Mouse (Mus musculus): Measurements from ENCODE around the gene Uggt1. TPM values are rescaled to one million over a fixed set of nuclear protein-coding genes. Genes with fewer than 3 reads are reported as not detected.

The Uggt1 gene
- polyA plus RNA-seq, 1 experiment from 2014 or later = 59.8 TPM

DNA sequence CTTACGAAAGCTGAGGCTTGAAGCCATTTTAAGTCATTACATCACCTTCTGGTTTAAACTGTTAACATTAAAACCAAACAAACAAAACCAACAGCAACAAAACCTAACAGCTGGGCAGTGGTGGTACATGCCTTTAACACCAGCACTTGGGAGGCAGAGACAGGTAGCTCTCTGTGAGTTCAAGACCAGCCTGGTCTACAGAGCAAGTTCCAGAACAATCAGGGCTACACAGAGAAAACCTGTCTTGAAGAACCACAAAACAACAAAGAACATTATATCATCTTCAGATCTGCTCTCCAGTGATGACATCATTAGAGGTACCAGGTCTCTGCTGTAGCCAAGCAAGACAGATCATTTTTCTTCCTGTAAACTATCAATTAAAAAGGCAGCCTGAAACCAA, 15.9 kb upstream of the Uggt1 start:
- Histone ChIP-seq H3K27me3 (ENCODE audit: control insufficient read depth, insufficient read depth, low read length) (no peaks in the 10 kb centered on the region), H3K4me3 (replicated peaks; ENCODE audit: low read length) (no peak overlapping the region), H3K9ac (no peak overlapping the region), H3K9me3 (ENCODE audit: control insufficient read depth, low read length) (peaks cover 6% of the 10 kb centered on the region; the same call in 1 of the 2 replicates), H3K36me3 (replicated peaks; ENCODE audit: control insufficient read depth, insufficient read depth) (no peaks in the 10 kb centered on the region), H3K4me1 (replicated peaks; ENCODE audit: control insufficient read depth, insufficient read depth, low read length) (no peaks in the 10 kb centered on the region), H3K27ac (no peak overlapping the region), H3K4me2 (replicated peaks) (no peak overlapping the region)
- ATAC-seq (ENCODE audit: low FRiP score) = no peak
- WGBS = 90% methylated on average over 1 of the region's 1 CpGs
- DNase-seq (ENCODE audit: low spot score) = no peak

DNA sequence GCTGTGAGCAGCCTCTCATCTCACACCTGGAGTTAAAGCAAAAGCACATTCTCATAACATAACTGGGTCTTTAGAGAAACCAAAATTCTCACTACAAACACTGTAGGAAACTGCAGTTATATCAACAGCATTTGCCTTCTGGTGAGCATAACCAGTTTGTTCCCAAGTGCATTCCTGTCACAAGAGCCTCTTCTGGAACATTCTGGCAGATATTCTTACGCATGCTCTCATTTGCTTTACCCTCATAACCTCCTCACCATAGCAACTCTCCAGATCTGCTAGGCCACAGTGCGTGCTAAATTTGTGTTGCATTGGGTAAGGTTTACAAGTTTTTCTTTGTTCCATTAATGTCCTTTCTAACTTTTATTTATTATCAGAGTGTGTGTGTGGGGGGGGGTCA, 14.8 kb upstream of the Uggt1 start:
- Histone ChIP-seq H3K9ac (no peak overlapping the region), H3K36me3 (replicated peaks; ENCODE audit: control insufficient read depth, insufficient read depth) (no peaks in the 10 kb centered on the region), H3K4me3 (replicated peaks; ENCODE audit: low read length) (no peak overlapping the region), H3K27me3 (ENCODE audit: control insufficient read depth, insufficient read depth, low read length) (no peaks in the 10 kb centered on the region), H3K4me1 (replicated peaks; ENCODE audit: control insufficient read depth, insufficient read depth, low read length) (no peaks in the 10 kb centered on the region; the same call in 1 of the 2 replicates), H3K27ac (no peak overlapping the region), H3K4me2 (replicated peaks) (no peak overlapping the region), H3K9me3 (ENCODE audit: control insufficient read depth, low read length) (peaks cover 6% of the 10 kb centered on the region; the same call in 1 of the 2 replicates)
- DNase-seq (ENCODE audit: low spot score) (no peak), ATAC-seq (ENCODE audit: low FRiP score) (no peak)
- 92% methylated on average over 2 of the region's 2 CpGs for WGBS

DNA sequence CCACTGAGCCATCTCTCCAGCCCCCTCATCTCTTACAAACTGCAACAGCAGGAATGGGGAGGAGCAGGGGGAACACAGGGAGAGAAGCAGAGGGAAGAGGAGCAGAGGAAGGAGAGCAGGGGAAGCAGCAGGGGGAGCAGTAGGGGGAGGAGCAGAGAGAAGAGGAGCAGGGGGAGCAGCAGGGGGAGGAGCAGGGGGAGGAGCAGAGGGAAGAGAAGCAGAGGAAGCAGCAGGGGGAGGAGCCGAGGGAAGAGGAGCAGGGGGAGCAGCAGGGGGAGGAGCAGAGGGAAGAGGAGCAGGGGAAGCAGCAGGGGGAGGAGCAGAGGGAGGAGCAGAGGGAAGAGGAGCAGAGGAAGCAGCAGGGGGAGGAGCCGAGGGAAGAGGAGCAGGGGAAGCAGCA, 14.1 kb upstream of the Uggt1 start:
- H3K9me3 ChIP-seq (ENCODE audit: control insufficient read depth, low read length) = peaks cover 6% of the 10 kb centered on the region; the same call in 1 of the 2 replicates
- no peak overlapping the region for H3K9ac ChIP-seq
- no peak overlapping the region for H3K4me3 ChIP-seq (replicated peaks; ENCODE audit: low read length)
- 71% methylated on average over 2 of the region's 2 CpGs for WGBS
- no peaks in the 10 kb centered on the region for H3K27me3 ChIP-seq (ENCODE audit: control insufficient read depth, insufficient read depth, low read length)
- DNase-seq (ENCODE audit: low spot score) = no peak
- no peak for ATAC-seq (ENCODE audit: low FRiP score)
- H3K27ac ChIP-seq = no peak overlapping the region
- no peak overlapping the region for H3K4me2 ChIP-seq (replicated peaks)
- no peaks in the 10 kb centered on the region for H3K36me3 ChIP-seq (replicated peaks; ENCODE audit: control insufficient read depth, insufficient read depth)
- no peaks in the 10 kb centered on the region; the same call in 1 of the 2 replicates for H3K4me1 ChIP-seq (replicated peaks; ENCODE audit: control insufficient read depth, insufficient read depth, low read length)

DNA sequence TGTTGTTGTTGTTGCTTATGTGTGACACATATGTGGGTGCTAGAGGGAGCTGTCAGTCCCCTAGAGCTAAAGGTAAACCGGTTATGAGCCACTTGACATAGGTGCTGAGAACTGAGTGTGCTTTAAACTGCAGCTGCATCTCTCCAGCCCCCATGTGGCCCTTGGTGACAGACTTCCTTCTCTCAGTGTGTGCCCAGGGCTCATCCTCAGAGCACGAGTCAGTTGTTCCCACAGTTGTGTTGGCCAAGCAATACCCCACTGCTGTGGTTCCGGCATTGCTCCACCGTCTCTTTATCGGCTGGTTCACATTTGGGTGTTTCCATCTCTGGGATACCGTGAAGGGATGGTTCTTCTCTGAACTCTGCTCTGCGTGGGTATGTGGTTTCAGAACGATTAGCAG, 12.8 kb upstream of the Uggt1 start:
- Histone ChIP-seq H3K9me3 (ENCODE audit: control insufficient read depth, low read length) (peaks cover 6% of the 10 kb centered on the region; the same call in 1 of the 2 replicates), H3K4me1 (replicated peaks; ENCODE audit: control insufficient read depth, insufficient read depth, low read length) (no peaks in the 10 kb centered on the region; the same call in 1 of the 2 replicates), H3K4me2 (replicated peaks) (no peak overlapping the region), H3K27me3 (ENCODE audit: control insufficient read depth, insufficient read depth, low read length) (no peaks in the 10 kb centered on the region), H3K27ac (no peak overlapping the region), H3K36me3 (replicated peaks; ENCODE audit: control insufficient read depth, insufficient read depth) (no peaks in the 10 kb centered on the region), H3K9ac (no peak overlapping the region), H3K4me3 (replicated peaks; ENCODE audit: low read length) (no peak overlapping the region)
- DNase-seq (ENCODE audit: low spot score) (no peak), ATAC-seq (ENCODE audit: low FRiP score) (no peak)
- WGBS = 91% methylated on average over 8 of the region's 8 CpGs

DNA sequence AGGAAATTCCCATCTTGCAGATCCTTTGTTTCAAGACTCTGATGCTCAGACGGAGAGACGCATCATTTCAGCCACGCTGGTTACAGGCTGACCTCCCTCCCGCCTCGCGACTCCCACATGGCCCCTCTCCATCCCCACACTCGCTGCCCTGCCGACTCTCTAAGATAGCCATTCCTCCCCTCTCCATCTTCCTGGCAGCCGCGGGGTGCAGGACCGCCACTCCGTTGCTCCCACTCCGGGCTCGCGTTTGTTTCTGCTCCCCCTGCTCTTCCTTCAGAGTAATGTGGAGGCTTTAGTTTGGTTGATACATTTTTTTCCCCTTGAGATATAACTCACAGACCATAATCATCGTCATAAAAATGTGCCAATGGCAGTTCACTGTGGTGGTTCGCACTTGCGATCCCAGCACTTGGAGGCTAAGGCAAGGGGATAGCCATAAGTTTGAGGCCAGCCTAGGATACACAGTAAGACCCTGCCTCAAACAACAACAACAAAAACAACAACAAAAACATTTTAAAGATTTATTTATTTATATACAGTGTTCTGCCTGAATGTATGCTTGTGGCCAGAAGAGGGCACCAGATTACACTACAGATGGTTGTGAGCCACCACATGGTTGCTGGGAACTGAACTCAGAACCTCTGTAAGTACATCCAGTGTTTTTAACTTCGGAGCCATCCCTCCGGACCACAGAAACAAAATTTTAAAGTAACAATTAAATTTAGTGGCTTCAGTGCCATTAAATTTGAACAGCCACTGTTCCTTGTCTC, 11.5 kb upstream of the Uggt1 start:
- H3K36me3 ChIP-seq (replicated peaks; ENCODE audit: control insufficient read depth, insufficient read depth) = no peaks in the 10 kb centered on the region
- H3K9me3 ChIP-seq (ENCODE audit: control insufficient read depth, low read length) = peaks cover 6% of the 10 kb centered on the region; the same call in 1 of the 2 replicates
- H3K9ac ChIP-seq = no peak overlapping the region
- peak overlapping the region; percentile 28; the same call in 1 of the 2 replicates for H3K4me2 ChIP-seq (replicated peaks)
- ATAC-seq (ENCODE audit: low FRiP score) (no peak), DNase-seq (ENCODE audit: low spot score) (no peak)
- H3K4me1 ChIP-seq (replicated peaks; ENCODE audit: control insufficient read depth, insufficient read depth, low read length) = no peaks in the 10 kb centered on the region; the same call in 1 of the 2 replicates
- 25% methylated on average over 20 of the region's 20 CpGs for WGBS
- 0 out of 2 replicates have a peak overlapping the region, but pooled peaks have one; percentile 3 for H3K4me3 ChIP-seq (replicated peaks; ENCODE audit: low read length)
- no peaks in the 10 kb centered on the region for H3K27me3 ChIP-seq (ENCODE audit: control insufficient read depth, insufficient read depth, low read length)
- no peak overlapping the region for H3K27ac ChIP-seq

DNA sequence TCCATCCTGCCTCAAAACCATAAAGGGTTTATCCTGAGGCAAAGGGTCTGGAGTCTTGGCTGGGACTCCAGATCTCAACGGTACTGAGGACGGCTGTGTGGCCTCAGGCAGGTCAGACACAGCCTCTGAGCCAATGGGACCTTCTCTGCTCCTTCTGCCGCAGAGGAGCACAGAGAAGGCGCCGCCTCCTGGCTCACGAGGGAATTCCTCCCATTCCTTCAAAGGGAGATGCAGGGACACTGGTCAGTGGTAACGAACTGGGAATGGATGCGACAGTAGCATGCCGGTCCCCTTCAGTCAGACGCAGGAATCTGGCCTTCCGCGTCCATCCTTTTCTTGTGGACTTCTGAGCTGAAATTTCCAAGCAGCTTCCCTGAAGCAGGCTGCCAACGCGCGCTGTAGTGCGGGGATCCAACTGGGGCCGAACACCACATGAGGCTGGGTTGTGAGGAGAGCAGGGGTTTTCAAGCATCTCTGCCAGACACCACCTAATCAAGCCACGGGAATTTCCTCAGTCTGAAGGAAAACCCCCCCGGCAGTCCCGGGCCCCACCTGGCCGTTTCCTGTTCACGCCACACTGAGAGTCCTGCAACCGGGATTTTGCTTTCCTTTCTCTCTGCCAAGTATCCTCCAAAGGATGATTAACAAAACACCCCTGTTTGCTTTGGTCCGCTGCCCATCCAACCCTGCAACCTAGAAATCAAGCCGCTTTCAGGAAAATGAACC, 10.3 kb upstream of the Uggt1 start:
- no peaks in the 10 kb centered on the region for H3K36me3 ChIP-seq (replicated peaks; ENCODE audit: control insufficient read depth, insufficient read depth)
- H3K27ac ChIP-seq = no peak overlapping the region
- no peaks in the 10 kb centered on the region for H3K27me3 ChIP-seq (ENCODE audit: control insufficient read depth, insufficient read depth, low read length)

DNA sequence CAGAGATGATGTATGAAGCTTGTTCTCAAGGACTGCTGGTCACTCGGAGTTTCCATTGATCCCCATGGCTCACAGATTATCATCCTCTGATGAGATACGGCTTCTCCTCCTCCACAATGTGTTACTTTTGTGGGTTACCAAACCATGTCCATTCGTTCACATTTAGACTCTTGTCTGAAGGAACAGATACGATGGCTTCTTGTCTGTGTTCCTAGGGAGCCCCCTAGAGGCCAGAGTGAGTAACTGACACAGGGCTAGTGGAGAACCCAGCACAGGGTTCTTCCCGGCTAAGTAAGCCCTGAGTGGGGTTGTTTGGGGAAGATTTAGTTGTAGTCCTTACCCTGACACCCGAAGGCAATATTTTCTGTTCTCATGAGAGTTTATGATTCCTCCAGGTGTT, 8.3 kb upstream of the Uggt1 start:
- Histone ChIP-seq H3K9ac (no peak overlapping the region), H3K9me3 (ENCODE audit: control insufficient read depth, low read length) (peaks cover 6% of the 10 kb centered on the region; the same call in 1 of the 2 replicates), H3K4me2 (replicated peaks) (no peak overlapping the region), H3K4me3 (replicated peaks; ENCODE audit: low read length) (no peak overlapping the region), H3K27ac (no peak overlapping the region), H3K27me3 (ENCODE audit: control insufficient read depth, insufficient read depth, low read length) (no peaks in the 10 kb centered on the region), H3K36me3 (replicated peaks; ENCODE audit: control insufficient read depth, insufficient read depth) (no peaks in the 10 kb centered on the region), H3K4me1 (replicated peaks; ENCODE audit: control insufficient read depth, insufficient read depth, low read length) (no peaks in the 10 kb centered on the region; the same call in 1 of the 2 replicates)
- 6% methylated on average over 6 of the region's 6 CpGs for WGBS
- ATAC-seq (ENCODE audit: low FRiP score) (no peak), DNase-seq (ENCODE audit: low spot score) (peak; percentile 87)

More for the DNA sequence above, 10.3 kb upstream of the Uggt1 start:
- WGBS = 10% methylated on average over 25 of the region's 25 CpGs
- Histone ChIP-seq H3K4me1 (replicated peaks; ENCODE audit: control insufficient read depth, insufficient read depth, low read length) (no peaks in the 10 kb centered on the region; the same call in 1 of the 2 replicates), H3K4me2 (replicated peaks) (peak overlapping the region; percentile 24), H3K9me3 (ENCODE audit: control insufficient read depth, low read length) (peaks cover 6% of the 10 kb centered on the region; the same call in 1 of the 2 replicates), H3K4me3 (replicated peaks; ENCODE audit: low read length) (no peak overlapping the region; the same call in 1 of the 2 replicates), H3K9ac (no peak overlapping the region; the same call in 1 of the 2 replicates)
- DNase-seq (ENCODE audit: low spot score) (no peak), ATAC-seq (ENCODE audit: low FRiP score) (peak; percentile 51; the same call in 1 of the 2 replicates)

DNA sequence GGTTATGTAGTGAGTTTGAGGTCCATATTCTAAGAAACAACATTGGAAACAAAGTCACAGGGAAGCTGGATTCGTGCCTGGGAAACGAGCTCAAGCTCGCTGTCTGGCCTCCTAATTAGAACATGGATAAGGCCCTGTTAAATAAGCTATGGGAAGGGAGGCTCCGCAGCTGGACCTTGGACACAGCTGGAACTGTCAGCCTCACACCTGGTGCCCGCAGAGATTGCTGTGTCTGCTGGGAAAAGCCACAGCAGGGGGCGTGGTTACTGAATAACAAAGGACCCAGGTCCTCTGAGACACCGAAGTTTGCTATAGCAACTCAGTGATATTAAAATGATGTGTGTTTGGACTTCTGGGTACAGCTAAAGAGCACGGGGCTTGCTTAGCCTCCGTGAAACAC, 6.9 kb upstream of the Uggt1 start:
- WGBS = 5% methylated on average over 9 of the region's 9 CpGs
- Histone ChIP-seq H3K4me2 (replicated peaks) (no peak overlapping the region), H3K4me3 (replicated peaks; ENCODE audit: low read length) (no peak overlapping the region), H3K27me3 (ENCODE audit: control insufficient read depth, insufficient read depth, low read length) (no peaks in the 10 kb centered on the region), H3K4me1 (replicated peaks; ENCODE audit: control insufficient read depth, insufficient read depth, low read length) (no peaks in the 10 kb centered on the region; the same call in 1 of the 2 replicates), H3K9me3 (ENCODE audit: control insufficient read depth, low read length) (peaks cover 2% of the 10 kb centered on the region; the same call in 1 of the 2 replicates), H3K36me3 (replicated peaks; ENCODE audit: control insufficient read depth, insufficient read depth) (no peaks in the 10 kb centered on the region), H3K9ac (no peak overlapping the region), H3K27ac (no peak overlapping the region)
- DNase-seq (ENCODE audit: low spot score) (no peak), ATAC-seq (ENCODE audit: low FRiP score) (no peak)

DNA sequence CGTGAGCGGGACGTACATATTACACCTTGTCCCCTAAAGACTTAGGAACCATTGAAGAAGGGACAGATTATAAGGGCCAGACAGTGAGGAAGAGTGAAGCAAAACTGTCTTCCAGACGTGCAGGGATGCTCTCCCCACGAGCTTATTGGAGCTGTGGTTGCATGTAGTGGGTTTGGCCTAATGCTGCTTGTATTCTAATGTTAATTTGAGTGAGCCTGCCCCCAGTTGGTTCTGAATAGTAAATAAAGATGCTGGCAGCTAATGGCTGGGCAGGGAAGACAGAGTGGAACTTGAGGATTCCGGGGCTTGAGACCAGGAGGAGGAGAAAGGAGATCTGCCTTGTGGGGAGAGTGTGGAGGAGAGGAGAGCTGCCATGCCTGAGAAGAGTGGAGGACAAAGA, 2.2 kb upstream of the Uggt1 start:
- Histone ChIP-seq H3K4me3 (replicated peaks; ENCODE audit: low read length) (no peak overlapping the region), H3K36me3 (replicated peaks; ENCODE audit: control insufficient read depth, insufficient read depth) (no peaks in the 10 kb centered on the region), H3K4me2 (replicated peaks) (no peak overlapping the region), H3K9me3 (ENCODE audit: control insufficient read depth, low read length) (no peaks in the 10 kb centered on the region), H3K27ac (no peak overlapping the region), H3K9ac (no peak overlapping the region), H3K27me3 (ENCODE audit: control insufficient read depth, insufficient read depth, low read length) (no peaks in the 10 kb centered on the region), H3K4me1 (replicated peaks; ENCODE audit: control insufficient read depth, insufficient read depth, low read length) (peaks cover 13% of the 10 kb centered on the region)
- DNase-seq (ENCODE audit: low spot score) (no peak), ATAC-seq (ENCODE audit: low FRiP score) (no peak)
- WGBS = 43% methylated on average over 6 of the region's 6 CpGs

All from hindbrain, embryonic 14.5 days (tissue).